Mouse (Mus musculus) stomach, postnatal 0 days (tissue): ENCODE measurements at regions not wholly inside any gene's neighbourhood (a gene's known extent, or its start where the extent isn't known, plus 50 kb on each side); places are given as distances from the start of the nearest gene placed in this dataset.

Experiments
- CTCF ChIP-seq: IDR thresholded peaks from 2 replicates; pipeline ENCODE4 v1.5.1; 2016; ENCODE audit warnings: antibody characterized with exemption, low read depth, mild to moderate bottlenecking, moderate library complexity
- EP300 ChIP-seq: optimal IDR thresholded peaks from 2 replicates; pipeline ENCODE3; 2016; ENCODE audit warnings: antibody characterized with exemption

GRCm38 (mm10) chr15:67987941-67988340 lies 1487.2 kb upstream of the Lrrc6 start:
- TF ChIP-seq CTCF (no peak), EP300 (no peak)
